Mouse (Mus musculus) limb, embryonic 14.5 days (tissue): ENCODE results near the gene Sema7a. TPM values are rescaled to one million over a fixed set of nuclear protein-coding genes. Genes with fewer than 3 reads are reported as not detected.

Experiments
- ATAC-seq: fragments of 200-750 bp; cut with Nextera tagmentation; 2 replicates; pipeline ENCODE4 v1.8.0; 2017; ENCODE audit warnings: low read depth, moderate number of reproducible peaks, moderate TSS enrichment; ENCODE audit not compliant: low FRiP score
- DNase-seq: peaks from one replicate; pipeline ENCODE4 v3.0.0-alpha.2; 2015; ENCODE audit warnings: low spot score
- H3K27ac ChIP-seq: fragments of 300-500 bp; sonication (generic); replicated peaks from 2 replicates; pipeline ENCODE4 v1.5.1; 2014; ENCODE audit warnings: low read depth, mild to moderate bottlenecking, low read length, moderate library complexity, mixed read lengths
- H3K27me3 ChIP-seq: fragments of 300-500 bp; sonication (generic); 2 replicates; pipeline ENCODE4 v1.6.1; 2014; ENCODE audit warnings: low read length, mixed read lengths; ENCODE audit not compliant: control insufficient read depth, insufficient read depth
- H3K36me3 ChIP-seq: fragments of 300-500 bp; sonication (generic); 2 replicates; pipeline ENCODE4 v1.6.1; 2014; ENCODE audit warnings: mild to moderate bottlenecking, low read length, moderate library complexity, mixed read lengths; ENCODE audit not compliant: control insufficient read depth, insufficient read depth
- H3K4me1 ChIP-seq: fragments of 300-500 bp; sonication (generic); 2 replicates; pipeline ENCODE4 v1.6.1; 2014; ENCODE audit warnings: antibody characterized with exemption, low read length, mixed read lengths; ENCODE audit not compliant: control insufficient read depth, insufficient read depth
- H3K4me2 ChIP-seq: fragments of 300-500 bp; sonication (generic); replicated peaks from 2 replicates; pipeline ENCODE4 v1.6.1; 2014; ENCODE audit warnings: low read depth, mild to moderate bottlenecking, low read length, moderate library complexity; ENCODE audit not compliant: severe bottlenecking
- H3K4me3 ChIP-seq: fragments of 300-500 bp; sonication (generic); replicated peaks from 2 replicates; pipeline ENCODE4 v1.5.1; 2014; ENCODE audit warnings: low read length
- H3K9ac ChIP-seq: fragments of 300-500 bp; sonication (generic); 2 replicates; pipeline ENCODE4 v1.6.1; 2014; ENCODE audit warnings: mild to moderate bottlenecking, low read depth, low read length, moderate library complexity; ENCODE audit not compliant: severe bottlenecking
- H3K9me3 ChIP-seq: fragments of 300-500 bp; sonication (generic); 2 replicates; pipeline ENCODE4 v1.6.1; 2016; ENCODE audit warnings: low read length; ENCODE audit not compliant: control insufficient read depth
- POLR2A ChIP-seq: fragments of 200-500 bp; IDR thresholded peaks from 2 replicates; pipeline ENCODE4 v1.8.0; 2012; ENCODE audit warnings: inconsistent platforms, mild to moderate bottlenecking, moderate library complexity, borderline replicate concordance; ENCODE audit not compliant: insufficient read depth, insufficient read length; ENCODE audit errors: extremely low read depth
- WGBS: fragments of 180-500 bp; shearing (Covaris S2); extraction: QIAGEN DNeasy Blood & Tissue Kit; methylation state at CpG from one replicate; pipeline ENCODE4 v1.1.7; 2014; 5-methylcytosine and 5-hydroxymethylcytosine counted together
- polyA plus RNA-seq, 2 experiments: library from polyadenylated mRNA; depleted of rRNA in 1 of 2; stranded (reverse) in 1 of 2; unstranded in 1 of 2; fragments of >200 nt; fragmentation: Nextera tagmentation in 1 of 2; extraction: Ambion mirVana in 1 of 2; gene quantifications; 2 replicates each; pipeline versions ENCODE4 v1.2.1 to v1.2.3; 2012 to 2014

Sema7a gene
- polyA plus RNA-seq, 2 experiments = 1.1 to 7.4 TPM

DNA sequence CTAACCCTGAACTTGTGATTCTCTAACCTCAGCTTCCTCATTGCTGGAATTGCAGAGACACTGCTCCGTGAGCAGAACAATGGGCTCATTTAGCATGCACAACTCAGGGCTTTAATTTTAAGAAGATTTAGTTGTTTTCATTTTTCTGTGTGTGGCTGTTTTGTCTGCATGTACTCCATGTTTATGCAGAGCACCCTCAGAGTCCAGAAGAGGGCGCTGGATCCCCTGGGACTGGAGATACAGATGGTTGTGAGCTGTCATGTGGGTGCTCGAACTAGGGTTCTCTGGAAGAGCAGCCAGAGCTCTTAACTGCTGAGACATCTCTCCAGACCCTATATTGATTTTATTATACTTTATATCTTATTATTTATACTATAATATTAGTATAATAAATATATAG is 69.7 kb downstream of the Sema7a start:
- Histone ChIP-seq H3K4me3 (no peak overlapping the region), H3K4me2 (no peak overlapping the region), H3K36me3 (no peaks in the 10 kb centered on the region), H3K4me1 (peaks cover 8% of the 10 kb centered on the region; the same call in 1 of the 2 replicates), H3K9me3 (no peaks in the 10 kb centered on the region), H3K9ac (no peak overlapping the region), H3K27me3 (no peaks in the 10 kb centered on the region), H3K27ac (no peak overlapping the region)
- no peak for DNase-seq
- WGBS = 68% methylated on average over 3 of the region's 3 CpGs
- no peak for TF ChIP-seq POLR2A
- no peak for ATAC-seq

DNA sequence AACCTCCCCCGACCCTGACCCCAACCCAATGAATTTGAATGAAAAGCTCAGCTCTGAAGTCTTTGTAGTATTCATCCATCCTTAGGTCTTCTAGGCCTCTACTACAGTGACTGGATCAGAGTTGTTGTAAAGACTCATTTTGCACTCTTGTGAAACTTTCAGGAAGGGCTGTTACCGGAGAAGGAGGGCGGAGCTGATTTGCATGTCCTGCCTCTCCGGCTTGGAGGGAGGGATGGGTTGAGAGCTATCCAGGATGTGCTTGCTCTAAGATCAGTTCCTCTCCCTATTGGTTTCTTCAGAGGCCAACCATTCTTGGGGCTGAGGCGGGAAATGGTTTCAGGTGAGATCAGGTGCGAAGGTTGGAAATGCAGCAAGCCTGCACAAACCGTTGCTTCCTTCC is 71.1 kb downstream of the Sema7a start:
- Histone ChIP-seq H3K36me3 (no peaks in the 10 kb centered on the region), H3K4me2 (0 out of 2 replicates have a peak overlapping the region, but pooled peaks have one; percentile 13), H3K9ac (no peak overlapping the region), H3K4me3 (no peak overlapping the region), H3K4me1 (peaks cover 8% of the 10 kb centered on the region; the same call in 1 of the 2 replicates), H3K9me3 (no peaks in the 10 kb centered on the region), H3K27ac (no peak overlapping the region), H3K27me3 (no peaks in the 10 kb centered on the region)
- DNase-seq = peak; percentile 23
- no peak for TF ChIP-seq POLR2A
- no peak for ATAC-seq
- WGBS = 28% methylated on average over 7 of the region's 7 CpGs

DNA sequence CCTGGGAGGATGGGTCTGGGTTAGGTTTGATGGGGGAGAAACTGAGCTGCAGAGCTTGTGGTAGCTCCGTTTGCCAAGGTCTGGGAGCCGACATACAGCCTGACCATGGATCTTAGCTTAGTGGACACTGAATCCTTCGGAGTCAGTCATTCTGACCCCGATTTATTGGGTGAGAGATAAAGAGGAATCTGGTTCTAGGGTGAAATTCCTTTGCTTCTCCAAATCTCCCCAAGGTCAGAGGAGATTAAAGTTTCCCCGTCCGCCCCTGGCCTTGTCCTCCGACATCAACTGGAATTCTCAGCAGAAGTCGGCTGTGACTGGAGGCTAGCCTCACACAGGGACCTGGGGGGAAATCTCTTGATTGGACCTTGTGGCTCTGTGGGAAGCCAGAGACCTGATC is 71.6 kb downstream of the Sema7a start:
- 63% methylated on average over 8 of the region's 8 CpGs for WGBS
- peaks cover 8% of the 10 kb centered on the region; the same call in 1 of the 2 replicates for H3K4me1 ChIP-seq
- H3K4me3 ChIP-seq = no peak overlapping the region
- H3K36me3 ChIP-seq = no peaks in the 10 kb centered on the region
- TF ChIP-seq POLR2A = no peak
- H3K27me3 ChIP-seq = no peaks in the 10 kb centered on the region
- no peak overlapping the region for H3K4me2 ChIP-seq
- ATAC-seq (no peak), DNase-seq (no peak)
- H3K27ac ChIP-seq = no peak overlapping the region
- H3K9ac ChIP-seq = no peak overlapping the region
- H3K9me3 ChIP-seq = no peaks in the 10 kb centered on the region

Other genes with a start within 250 kb of the Sema7a start
- 21.0 and 24.4 TPM in 2 replicates for gene Edc3, start 231.6 kb upstream of the Sema7a start, polyA plus RNA-seq (2012; rRNA removed)
- gene Edc3, start 231.6 kb upstream of the Sema7a start, polyA plus RNA-seq (2014; fragmentation: Nextera tagmentation; extraction: Ambion mirVana) = 25.7 and 27.7 TPM in 2 replicates
- 133 and 146 TPM in 2 replicates for gene Clk3, start 174.3 kb upstream of the Sema7a start, polyA plus RNA-seq (2012; rRNA removed)
- 56.1 and 76.3 TPM in 2 replicates for gene Clk3, start 174.3 kb upstream of the Sema7a start, polyA plus RNA-seq (2014; fragmentation: Nextera tagmentation; extraction: Ambion mirVana)
- gene Arid3b, start 103.3 kb upstream of the Sema7a start, polyA plus RNA-seq (2012; rRNA removed) = 6.6 and 8.9 TPM in 2 replicates
- gene Arid3b, start 103.3 kb upstream of the Sema7a start, polyA plus RNA-seq (2014; fragmentation: Nextera tagmentation; extraction: Ambion mirVana) = 2.9 and 6.3 TPM in 2 replicates
- gene Ubl7, start 29.1 kb upstream of the Sema7a start, polyA plus RNA-seq (2012; rRNA removed) = 76.7 and 112 TPM in 2 replicates
- 99.0 and 114 TPM in 2 replicates for gene Ubl7, start 29.1 kb upstream of the Sema7a start, polyA plus RNA-seq (2014; fragmentation: Nextera tagmentation; extraction: Ambion mirVana)
- 3.3 and 3.5 TPM in 2 replicates for gene Cyp11a1, start 66.3 kb downstream of the Sema7a start, polyA plus RNA-seq (2012; rRNA removed)
- 4.5 and 5.7 TPM in 2 replicates for gene Cyp11a1, start 66.3 kb downstream of the Sema7a start, polyA plus RNA-seq (2014; fragmentation: Nextera tagmentation; extraction: Ambion mirVana)
- 22.0 and 33.8 TPM in 2 replicates for gene Stra6, start 123.7 kb downstream of the Sema7a start, polyA plus RNA-seq (2012; rRNA removed)
- gene Stra6, start 123.7 kb downstream of the Sema7a start, polyA plus RNA-seq (2014; fragmentation: Nextera tagmentation; extraction: Ambion mirVana) = 13.1 and 16.6 TPM in 2 replicates
- 0.11 and 0.24 TPM in 2 replicates for gene Ccdc33, start 178.7 kb downstream of the Sema7a start, polyA plus RNA-seq (2012; rRNA removed)
- 0.44 TPM in 1 of 2 replicates, not detected in the other for gene Ccdc33, start 178.7 kb downstream of the Sema7a start, polyA plus RNA-seq (2014; fragmentation: Nextera tagmentation; extraction: Ambion mirVana)